Mouse (Mus musculus): ENCODE measurements around the gene Fam189b.

- TF ChIP-seq CTCF (IDR thresholded peaks at IDR 0.05; ENCODE audit: borderline replicate concordance, insufficient read depth, low read depth, low read length) (no peak), POLR2A (IDR thresholded peaks at IDR 0.05; ENCODE audit: borderline replicate concordance, insufficient read depth, low read length) (no peak)
Measured at GRCm38 (mm10) chr3:89144821-89145220, 38.1 kb upstream of the Fam189b start.
